Mouse (Mus musculus): ENCODE results near the gene Papolb. TPM values are rescaled to one million over a fixed set of nuclear protein-coding genes. Genes with fewer than 3 reads are reported as not detected.
A peak's percentile ranks its signal among the peaks of the same experiment; 100 is the strongest.

Gene Papolb
- polyA plus RNA-seq, 1 experiment = 0.42 TPM

GRCm38 (mm10) chr5:142521195-142521866 lies 8.5 kb downstream of the Papolb start:
- no peak for DNase-seq (ENCODE audit: extremely low spot score in 1 of 2, low spot score in 1 of 2)

- no peak for DNase-seq (ENCODE audit: extremely low spot score in 1 of 2, low spot score in 1 of 2)
Observed at GRCm38 (mm10) chr5:142520360-142520759, 9.5 kb downstream of the Papolb start.

GRCm38 (mm10) chr5:142518973-142519372 lies 10.9 kb downstream of the Papolb start:
- peak; percentile 11 to 52 for DNase-seq (ENCODE audit: extremely low spot score in 1 of 2, low spot score in 1 of 2)

- DNase-seq (ENCODE audit: extremely low spot score in 1 of 2, low spot score in 1 of 2) = peak in 1 of 2 experiments; percentile 36
Observed at GRCm38 (mm10) chr5:142512112-142512511, 17.8 kb downstream of the Papolb start.

GRCm38 (mm10) chr5:142510061-142510414 lies 19.8 kb downstream of the Papolb start:
- no peak for DNase-seq (ENCODE audit: extremely low spot score in 1 of 2, low spot score in 1 of 2)

- no peak for DNase-seq (ENCODE audit: extremely low spot score in 1 of 2, low spot score in 1 of 2)
Observed at GRCm38 (mm10) chr5:142509141-142510060, 20.5 kb downstream of the Papolb start.

GRCm38 (mm10) chr5:142505695-142506423 lies 24.0 kb downstream of the Papolb start:
- DNase-seq (ENCODE audit: extremely low spot score in 1 of 2, low spot score in 1 of 2) = no peak

- peak in 1 of 2 experiments; percentile 68 for DNase-seq (ENCODE audit: extremely low spot score in 1 of 2, low spot score in 1 of 2)
Observed at GRCm38 (mm10) chr5:142504175-142504574, 25.7 kb downstream of the Papolb start.

- DNase-seq (ENCODE audit: extremely low spot score in 1 of 2, low spot score in 1 of 2) = peak; percentile 78 to 89
Observed at GRCm38 (mm10) chr5:142502414-142502813, 27.5 kb downstream of the Papolb start.

- no peak for DNase-seq (ENCODE audit: extremely low spot score in 1 of 2, low spot score in 1 of 2)
Observed at GRCm38 (mm10) chr5:142500918-142501317, 29.0 kb downstream of the Papolb start.

- peak in 1 of 2 experiments; percentile 48 for DNase-seq (ENCODE audit: extremely low spot score in 1 of 2, low spot score in 1 of 2)
Observed at GRCm38 (mm10) chr5:142498964-142499363, 30.9 kb downstream of the Papolb start.

- DNase-seq (ENCODE audit: extremely low spot score in 1 of 2, low spot score in 1 of 2) = no peak
Observed at GRCm38 (mm10) chr5:142495321-142496096, 34.4 kb downstream of the Papolb start.

GRCm38 (mm10) chr5:142493307-142493706 lies 36.6 kb downstream of the Papolb start:
- no peak for DNase-seq (ENCODE audit: extremely low spot score in 1 of 2, low spot score in 1 of 2)

GRCm38 (mm10) chr5:142489955-142490707 lies 39.7 kb downstream of the Papolb start:
- DNase-seq (ENCODE audit: extremely low spot score in 1 of 2, low spot score in 1 of 2) = no peak

- no peak for DNase-seq (ENCODE audit: extremely low spot score in 1 of 2, low spot score in 1 of 2)
Observed at GRCm38 (mm10) chr5:142486654-142487053, 43.2 kb downstream of the Papolb start.

- DNase-seq (ENCODE audit: extremely low spot score in 1 of 2, low spot score in 1 of 2) = no peak
Observed at GRCm38 (mm10) chr5:142483581-142483980, 46.3 kb downstream of the Papolb start.

GRCm38 (mm10) chr5:142482512-142482911 lies 47.4 kb downstream of the Papolb start:
- DNase-seq (ENCODE audit: extremely low spot score in 1 of 2, low spot score in 1 of 2) = no peak

- peak; percentile 55 to 90 for DNase-seq (ENCODE audit: extremely low spot score in 1 of 2, low spot score in 1 of 2)
Observed at GRCm38 (mm10) chr5:142478829-142479435, 50.9 kb downstream of the Papolb start.
